Mouse (Mus musculus): ENCODE results near the gene Cadps2. TPM values are rescaled to one million over a fixed set of nuclear protein-coding genes. Genes with fewer than 3 reads are reported as not detected.

The Cadps2 gene
- 0.55 and 0.63 TPM in 2 replicates for polyA plus RNA-seq (2015; fragmentation: Nextera tagmentation; extraction: Ambion mirVana)

GRCm38 (mm10) chr6:23839009-23839811 is at the start of gene Cadps2:
Cadps2 (minus strand) TSS chr6:23839421.

GRCm38 (mm10) chr6:23655036-23655435 is 184.2 kb downstream of the Cadps2 start, which contains the start of gene Rnf148:
Rnf148 (minus strand) TSS chr6:23655136.

GRCm38 (mm10) chr6:23650205-23650604 is 189.0 kb downstream of the Cadps2 start, which contains the start of gene Rnf133:
Rnf133 (minus strand) TSS chr6:23650305.

GRCm38 (mm10) chr6:23248313-23249052 is 590.7 kb downstream of the Cadps2 start, which contains the start of gene Fezf1:
Fezf1 (minus strand) TSS chr6:23248362.

Other genes with a start within 250 kb of the Cadps2 start
- 0.10 and 0.18 TPM in 2 replicates for gene Rnf133, start 189.1 kb downstream of the Cadps2 start, polyA plus RNA-seq (2015; fragmentation: Nextera tagmentation; extraction: Ambion mirVana)
- not detected in 2 replicates for gene Rnf148, start 184.3 kb downstream of the Cadps2 start, polyA plus RNA-seq (2015; fragmentation: Nextera tagmentation; extraction: Ambion mirVana)
- gene Tas2r118, start 130.6 kb upstream of the Cadps2 start, polyA plus RNA-seq (2015; fragmentation: Nextera tagmentation; extraction: Ambion mirVana) = not detected in 2 replicates

All from skeletal muscle tissue, postnatal 0 days (tissue).